Mouse (Mus musculus) limb, embryonic 10.5 days (tissue): Measurements from ENCODE around the gene Kif5a. TPM values are rescaled to one million over a fixed set of nuclear protein-coding genes. Genes with fewer than 3 reads are reported as not detected.
"Not testable (repeated sequence)": the region's sequence is repeated elsewhere in the genome, so short reads cannot be mapped to it uniquely, and the experiment has no call there.

Experiments used
- DNase-seq: peaks from one replicate; pipeline ENCODE4 v3.0.0-alpha.2; 2017; ENCODE audit warnings: low spot score
- H3K27ac ChIP-seq: fragments of 300-500 bp; sonication (generic); 2 replicates; pipeline ENCODE4 v1.5.1; 2016; ENCODE audit warnings: mild to moderate bottlenecking
- H3K27me3 ChIP-seq: fragments of 300-500 bp; sonication (generic); 2 replicates; pipeline ENCODE4 v1.6.1; 2016; ENCODE audit warnings: low read depth, mild to moderate bottlenecking; ENCODE audit not compliant: poor library complexity, severe bottlenecking
- H3K36me3 ChIP-seq: fragments of 300-500 bp; sonication (generic); 2 replicates; pipeline ENCODE4 v1.6.1; 2016; ENCODE audit warnings: mild to moderate bottlenecking, moderate library complexity
- H3K4me1 ChIP-seq: fragments of 300-500 bp; sonication (generic); 2 replicates; pipeline ENCODE4 v1.6.1; 2016
- H3K4me3 ChIP-seq: fragments of 300-500 bp; sonication (generic); 2 replicates; pipeline ENCODE4 v1.5.1; 2016; ENCODE audit warnings: mild to moderate bottlenecking, moderate library complexity
- H3K9me3 ChIP-seq: fragments of 300-500 bp; sonication (generic); replicated peaks from 2 replicates; pipeline ENCODE4 v1.6.1; 2016; ENCODE audit warnings: mild to moderate bottlenecking
- WGBS: fragments of 180-500 bp; shearing (Covaris S2); methylation state at CpG from one replicate; pipeline ENCODE4 v1.1.7; 2016; 5-methylcytosine and 5-hydroxymethylcytosine counted together
- polyA plus RNA-seq: library from polyadenylated mRNA; unstranded; fragments of >200 nt; fragmentation: Nextera tagmentation; extraction: Ambion mirVana; gene quantifications from 2 replicates; pipeline ENCODE4 v1.2.1, GENCODE M21; 2016

The Kif5a gene
- polyA plus RNA-seq, 1 experiment from 2014 or later, result 2.2 TPM

GRCm38 (mm10) chr10:127199068-127199467, 64.1 kb downstream of the Kif5a start:
- no peak overlapping the region for H3K4me3 ChIP-seq
- peaks cover 23% of the 10 kb centered on the region for H3K4me1 ChIP-seq
- H3K9me3 ChIP-seq, result no peaks in the 10 kb centered on the region
- H3K27me3 ChIP-seq, result no peaks in the 10 kb centered on the region
- H3K36me3 ChIP-seq, result peaks cover 66% of the 10 kb centered on the region
- WGBS, result 78% methylated on average over 5 of the region's 5 CpGs
- H3K27ac ChIP-seq, result no peak overlapping the region
- DNase-seq, result no peak

- H3K27ac ChIP-seq, result no peak overlapping the region
- no peaks in the 10 kb centered on the region for H3K27me3 ChIP-seq
- no peaks in the 10 kb centered on the region for H3K9me3 ChIP-seq
- no peak for DNase-seq
- no peak overlapping the region for H3K4me3 ChIP-seq
- peaks cover 63% of the 10 kb centered on the region for H3K36me3 ChIP-seq
- WGBS, result 74% methylated on average over 2 of the region's 2 CpGs
- peaks cover 23% of the 10 kb centered on the region for H3K4me1 ChIP-seq
These were observed 64.7 kb downstream of the Kif5a start for GRCm38 (mm10) chr10:127198492-127198891.

GRCm38 (mm10) chr10:127197505-127198110, 65.5 kb downstream of the Kif5a start:
- H3K36me3 ChIP-seq, result peaks cover 63% of the 10 kb centered on the region
- no peak overlapping the region for H3K27ac ChIP-seq
- 87% methylated on average over 11 of the region's 11 CpGs for WGBS
- peaks cover 29% of the 10 kb centered on the region for H3K4me1 ChIP-seq
- no peaks in the 10 kb centered on the region for H3K27me3 ChIP-seq
- no peaks in the 10 kb centered on the region for H3K9me3 ChIP-seq
- no peak for DNase-seq
- H3K4me3 ChIP-seq, result no peak overlapping the region

- Histone ChIP-seq H3K9me3 (no peaks in the 10 kb centered on the region), H3K36me3 (peaks cover 62% of the 10 kb centered on the region), H3K4me1 (peaks cover 31% of the 10 kb centered on the region), H3K27ac (no peak overlapping the region), H3K27me3 (no peaks in the 10 kb centered on the region), H3K4me3 (no peak overlapping the region)
- WGBS, result 94% methylated on average over 8 of the region's 8 CpGs
- no peak for DNase-seq
These were observed 66.0 kb downstream of the Kif5a start for GRCm38 (mm10) chr10:127197104-127197503.

GRCm38 (mm10) chr10:127196392-127196791, 66.8 kb downstream of the Kif5a start:
- Histone ChIP-seq H3K36me3 (peaks cover 61% of the 10 kb centered on the region), H3K27ac (peak overlapping the region; percentile 98), H3K27me3 (no peaks in the 10 kb centered on the region), H3K4me3 (peak overlapping the region; percentile 99), H3K9me3 (no peaks in the 10 kb centered on the region), H3K4me1 (peaks cover 31% of the 10 kb centered on the region)
- DNase-seq, result peak; percentile 56
- WGBS, result 7% methylated on average over 5 of the region's 5 CpGs

- H3K36me3 ChIP-seq, result peaks cover 65% of the 10 kb centered on the region
- H3K27me3 ChIP-seq, result no peaks in the 10 kb centered on the region
- H3K9me3 ChIP-seq, result no peaks in the 10 kb centered on the region
- peak within 1 kb of the TSS; percentile 98 for H3K27ac ChIP-seq
- peaks cover 40% of the 10 kb centered on the region for H3K4me1 ChIP-seq
- peak; percentile 79 for DNase-seq
- H3K4me3 ChIP-seq, result peak within 1 kb of the TSS; percentile 99
- WGBS, result under 1% methylated on average over 45 of the region's 47 CpGs
These were observed 67.6 kb downstream of the Kif5a start, which contains the start of gene Dtx3 for GRCm38 (mm10) chr10:127195328-127196129. TSS of gene Dtx3 (minus strand) at chr10:127195728.

GRCm38 (mm10) chr10:127194428-127195327, 68.5 kb downstream of the Kif5a start:
- peaks cover 57% of the 10 kb centered on the region for H3K36me3 ChIP-seq
- DNase-seq, result peak; percentile 70
- H3K27ac ChIP-seq, result peak overlapping the region; percentile 98
- WGBS, result 17% methylated on average over 22 of the region's 22 CpGs
- H3K4me3 ChIP-seq, result peak overlapping the region; percentile 99
- H3K9me3 ChIP-seq, result no peaks in the 10 kb centered on the region
- peaks cover 48% of the 10 kb centered on the region for H3K4me1 ChIP-seq
- no peaks in the 10 kb centered on the region for H3K27me3 ChIP-seq

GRCm38 (mm10) chr10:127193011-127193410, 70.1 kb downstream of the Kif5a start:
- DNase-seq, result no peak
- H3K4me1 ChIP-seq, result peaks cover 63% of the 10 kb centered on the region
- no peak overlapping the region for H3K4me3 ChIP-seq
- H3K9me3 ChIP-seq, result no peaks in the 10 kb centered on the region
- 0 out of 2 replicates have a peak overlapping the region, but pooled peaks have one; percentile 50 for H3K27ac ChIP-seq
- WGBS, result 84% methylated on average over 9 of the region's 9 CpGs
- H3K36me3 ChIP-seq, result peaks cover 40% of the 10 kb centered on the region
- no peaks in the 10 kb centered on the region for H3K27me3 ChIP-seq

- Histone ChIP-seq H3K36me3 (peaks cover 34% of the 10 kb centered on the region), H3K4me1 (peaks cover 73% of the 10 kb centered on the region)
- WGBS, result 90% methylated on average over 1 of the region's 1 CpGs
- H3K27me3 ChIP-seq, H3K4me3 ChIP-seq, H3K9me3 ChIP-seq, H3K27ac ChIP-seq, DNase-seq: not testable (repeated sequence)
These were observed 71.2 kb downstream of the Kif5a start for GRCm38 (mm10) chr10:127192057-127192328.

- H3K27me3 ChIP-seq, result no peaks in the 10 kb centered on the region
- H3K27ac ChIP-seq, result no peak overlapping the region
- peak overlapping the region; percentile 79; the same call in 1 of the 2 replicates for H3K4me3 ChIP-seq
- 82% methylated on average over 19 of the region's 19 CpGs for WGBS
- DNase-seq, result no peak
- peaks cover 40% of the 10 kb centered on the region for H3K36me3 ChIP-seq
- peaks cover 70% of the 10 kb centered on the region for H3K4me1 ChIP-seq
- no peaks in the 10 kb centered on the region for H3K9me3 ChIP-seq
These were observed 71.7 kb downstream of the Kif5a start for GRCm38 (mm10) chr10:127191191-127192056.

GRCm38 (mm10) chr10:127190398-127191190, 72.6 kb downstream of the Kif5a start:
- H3K4me3 ChIP-seq, result peak overlapping the region; percentile 79
- H3K27ac ChIP-seq, result peak overlapping the region; percentile 94
- peaks cover 66% of the 10 kb centered on the region for H3K4me1 ChIP-seq
- WGBS, result 41% methylated on average over 13 of the region's 14 CpGs
- 0 out of 2 replicates have a peak, but pooled peaks cover under 1% of the 10 kb centered on the region for H3K27me3 ChIP-seq
- peaks cover 48% of the 10 kb centered on the region for H3K36me3 ChIP-seq
- no peak for DNase-seq
- no peaks in the 10 kb centered on the region for H3K9me3 ChIP-seq
